Mouse (Mus musculus): ENCODE measurements around the gene Emcn.

Gene Emcn

DNA sequence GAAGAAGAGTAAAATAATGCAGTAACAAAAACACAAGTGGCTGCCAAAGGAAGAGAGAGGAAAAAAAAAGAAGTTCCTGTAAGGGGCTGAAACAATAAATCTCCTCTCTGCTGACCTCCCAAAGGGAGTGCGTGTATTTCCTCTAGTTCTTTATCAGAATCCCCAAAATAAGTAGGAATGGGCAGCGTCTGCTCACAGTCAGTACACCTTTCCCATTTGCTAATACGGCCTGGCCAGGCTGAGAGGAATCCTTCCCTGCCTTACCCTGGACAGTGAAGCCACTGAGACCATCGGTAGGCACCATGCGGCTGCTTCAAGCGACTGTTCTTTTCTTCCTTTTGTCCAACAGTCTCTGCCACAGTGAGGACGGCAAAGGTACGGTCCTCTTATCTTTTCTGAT lies at the start of gene Emcn:
Gene Emcn, plus strand, starts transcription at position 130 of the 400 bp plus-strand sequence.
- DNase-seq (ENCODE audit: extremely low spot score, low spot score): no peak

DNA sequence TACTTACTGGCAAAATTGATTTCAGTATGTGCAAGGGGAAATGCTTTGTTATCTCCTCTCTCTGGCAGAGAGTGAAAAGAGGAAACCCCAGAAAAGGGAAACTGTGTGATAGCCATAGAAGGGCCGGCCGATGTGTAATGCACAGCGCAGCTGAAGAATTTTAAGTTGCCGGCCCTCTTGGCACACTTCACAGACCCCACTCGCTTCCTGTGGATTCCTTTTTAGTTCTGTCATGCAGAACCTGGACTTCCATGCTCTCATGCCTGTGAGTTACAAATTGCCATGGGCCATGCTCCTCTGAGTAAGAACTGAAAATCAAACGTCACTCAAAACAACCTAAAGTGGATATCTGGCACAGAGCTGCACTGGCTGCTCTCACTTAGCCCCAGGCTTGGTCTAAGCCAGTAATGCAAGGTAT lies 47.7 kb upstream of the Emcn start:
- DNase-seq (ENCODE audit: extremely low spot score, low spot score): no peak

DNA sequence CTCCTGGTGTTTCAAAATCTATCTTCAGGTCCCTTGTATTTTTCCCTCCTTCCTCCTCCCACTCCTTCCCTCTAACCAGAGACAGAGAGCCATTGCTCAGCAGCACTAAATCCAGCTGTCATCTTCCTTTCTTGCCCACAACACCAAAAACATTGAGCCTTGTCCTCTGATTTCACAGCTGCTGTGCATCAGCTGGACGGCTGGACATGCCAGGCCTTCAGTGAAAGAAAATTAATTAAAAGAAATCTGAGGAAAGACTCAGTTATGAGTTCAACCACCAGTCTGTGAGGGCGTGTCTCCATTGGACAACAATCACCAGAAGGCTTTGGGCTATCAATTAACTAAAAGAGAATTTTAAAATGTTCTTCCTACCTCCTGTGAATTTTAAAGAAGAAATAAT lies 42.6 kb upstream of the Emcn start:
- DNase-seq (ENCODE audit: extremely low spot score, low spot score): no peak

DNA sequence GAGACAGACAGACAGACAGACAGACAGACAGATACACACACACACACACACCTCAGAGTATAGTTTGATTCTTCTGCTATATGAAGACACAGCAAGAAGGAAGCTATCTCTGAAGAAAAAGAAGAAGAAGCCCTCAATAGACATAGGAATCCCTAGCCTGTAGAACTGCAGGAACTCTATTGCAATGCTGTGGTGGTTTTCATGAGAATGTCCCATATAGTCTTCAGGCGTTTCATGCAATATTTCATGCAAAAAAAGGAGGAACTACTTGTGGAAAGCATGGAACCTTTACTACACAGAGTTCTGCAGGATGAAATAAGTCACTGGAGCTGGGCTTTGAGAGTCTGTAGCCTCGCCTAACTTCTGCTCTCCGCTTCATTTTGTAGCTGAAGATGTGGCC lies 40.7 kb upstream of the Emcn start:
- DNase-seq (ENCODE audit: extremely low spot score, low spot score): no peak

DNA sequence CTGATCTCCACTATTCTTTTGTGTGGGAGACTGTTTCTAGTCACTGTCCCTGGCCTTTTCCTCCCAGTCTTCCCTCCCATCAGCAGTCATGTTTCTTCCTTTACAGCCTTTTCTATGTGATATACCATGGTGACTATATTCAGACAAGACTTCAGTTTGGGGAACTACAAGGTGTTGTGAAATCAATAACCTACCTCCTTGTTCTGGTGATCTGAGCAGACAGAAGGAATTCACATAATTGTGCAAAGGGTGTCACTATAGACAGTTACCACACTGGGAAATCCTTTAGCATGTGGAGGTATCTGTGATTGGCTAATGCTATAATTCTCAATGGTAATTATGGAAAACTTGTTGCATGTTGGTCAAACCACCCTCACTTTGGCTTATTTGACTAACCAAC lies 39.7 kb upstream of the Emcn start:
- DNase-seq (ENCODE audit: extremely low spot score, low spot score): no peak

DNA sequence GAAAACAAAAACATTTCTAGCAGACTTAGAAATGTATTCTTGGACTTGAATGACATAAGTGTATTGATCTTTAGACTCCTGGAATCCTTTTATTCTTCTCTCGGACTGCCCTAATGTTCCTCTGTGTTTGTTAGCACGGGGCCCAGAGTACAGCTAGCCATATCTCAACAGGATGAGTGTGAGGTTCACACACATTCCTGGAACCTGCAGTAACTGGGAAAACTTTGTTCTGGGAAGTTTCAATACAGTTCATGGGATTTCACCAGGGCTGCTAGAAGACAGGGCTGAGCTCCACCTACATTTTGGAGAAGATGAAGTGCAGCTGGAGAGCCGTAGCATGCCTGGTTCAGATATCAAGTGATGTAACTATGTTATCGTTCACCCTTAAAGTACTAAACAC lies 38.1 kb upstream of the Emcn start:
- DNase-seq (ENCODE audit: extremely low spot score, low spot score): no peak

DNA sequence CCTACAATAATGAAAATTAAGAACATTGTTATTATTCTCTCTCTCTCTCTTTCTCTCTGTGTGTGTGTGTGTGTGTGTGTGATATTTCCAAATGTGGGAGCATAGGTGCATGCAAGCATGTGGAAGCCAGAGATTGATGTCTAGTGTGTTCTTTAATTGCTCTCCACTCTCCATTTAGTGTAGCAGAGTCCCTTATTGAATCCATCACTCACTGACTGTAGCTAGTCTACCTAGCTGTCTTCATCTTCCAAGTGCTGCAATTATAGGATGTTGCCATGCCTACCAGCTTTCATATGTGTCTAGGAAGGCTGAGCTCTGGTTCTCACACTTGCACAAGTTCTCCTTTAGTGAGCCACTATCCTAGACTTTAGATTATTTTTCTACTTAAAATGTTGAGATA lies 30.9 kb upstream of the Emcn start:
- DNase-seq (ENCODE audit: extremely low spot score, low spot score): no peak

DNA sequence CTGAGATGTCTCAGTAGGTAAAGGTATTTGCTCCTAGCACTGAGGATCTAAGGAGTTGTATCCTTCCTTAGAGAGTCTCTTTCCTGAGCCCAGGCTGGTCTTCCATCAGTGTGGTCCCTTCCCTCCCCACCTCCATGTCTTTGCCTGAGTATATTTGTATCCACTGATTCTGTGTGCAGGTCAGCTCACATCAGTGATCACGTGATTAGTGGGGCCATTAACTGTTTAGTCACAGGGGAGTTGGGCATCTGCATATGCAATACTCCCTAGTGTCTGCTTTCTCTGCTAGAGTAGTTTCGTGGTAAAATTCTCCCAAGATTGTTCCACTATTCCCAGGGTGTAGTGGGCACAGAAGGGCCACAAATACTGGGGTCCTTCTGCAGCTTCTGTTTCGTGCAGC lies 28.3 kb upstream of the Emcn start:
- DNase-seq (ENCODE audit: extremely low spot score, low spot score): no peak

DNA sequence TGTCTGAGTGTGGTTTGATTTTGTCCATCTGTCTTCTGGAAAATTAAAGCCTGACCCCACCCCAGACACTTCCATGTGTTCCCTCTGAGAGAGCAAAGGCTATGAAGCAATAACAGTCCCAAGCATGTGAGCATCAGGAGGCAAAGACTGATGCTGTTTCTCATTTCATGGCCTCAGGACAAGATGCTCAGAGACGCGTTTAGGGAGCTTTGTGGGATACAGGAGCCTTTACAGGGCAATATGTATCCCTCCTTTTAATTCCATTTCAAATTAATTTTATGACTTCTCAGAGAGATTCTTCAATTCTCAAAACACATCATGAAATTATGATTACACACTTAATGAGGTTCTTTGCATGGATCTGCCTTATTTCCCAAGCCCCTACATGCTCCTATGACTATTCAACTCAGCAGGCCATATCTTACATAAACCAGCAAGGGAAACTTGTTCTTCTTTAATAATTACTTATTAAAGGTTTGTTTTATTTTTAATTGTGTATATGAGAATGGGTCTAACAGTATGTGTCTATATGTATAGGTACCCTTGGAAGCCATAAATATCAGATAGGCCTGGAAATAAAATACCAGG lies 27.0 kb upstream of the Emcn start:
- no peak for DNase-seq (ENCODE audit: extremely low spot score, low spot score)

DNA sequence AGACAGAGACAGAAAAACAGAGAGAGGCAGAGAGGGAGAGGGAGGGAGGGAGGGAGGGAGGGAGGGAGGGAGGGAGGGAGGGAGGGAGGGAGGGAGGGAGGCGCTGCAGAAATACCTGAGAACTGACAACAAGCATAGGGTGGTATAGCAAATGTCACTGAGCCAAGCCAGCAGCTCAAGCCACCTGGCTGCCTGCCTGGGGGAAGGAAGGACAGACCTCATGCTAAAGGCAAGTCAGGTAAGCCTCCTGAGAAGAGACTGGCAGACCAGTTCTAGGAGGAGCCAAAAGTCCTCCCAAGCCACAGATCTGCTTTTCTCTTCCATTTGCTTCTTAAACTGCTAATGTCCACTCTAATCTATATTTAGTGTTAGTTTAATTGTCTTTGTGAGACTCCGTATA lies 22.5 kb upstream of the Emcn start:
- DNase-seq (ENCODE audit: extremely low spot score, low spot score): no peak

DNA sequence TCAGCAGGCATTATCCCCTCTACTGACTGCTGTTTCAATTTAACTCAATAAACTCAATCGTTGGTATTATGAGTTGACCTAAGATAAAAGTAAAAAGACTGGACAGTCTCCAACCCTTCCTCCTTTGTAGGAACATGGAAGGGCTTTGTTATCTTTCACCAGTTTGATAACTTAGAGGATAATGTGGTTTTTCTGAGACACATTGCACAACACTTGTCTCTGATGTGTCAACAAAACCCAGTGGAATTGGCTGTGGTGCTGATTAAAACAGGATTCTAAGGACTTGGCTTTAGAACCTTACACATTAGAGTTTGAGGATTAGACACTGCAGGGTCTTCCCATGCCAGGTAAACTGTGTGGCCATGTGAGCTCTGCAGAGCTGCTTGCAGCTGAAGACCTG lies 20.9 kb upstream of the Emcn start:
- no peak for DNase-seq (ENCODE audit: extremely low spot score, low spot score)

DNA sequence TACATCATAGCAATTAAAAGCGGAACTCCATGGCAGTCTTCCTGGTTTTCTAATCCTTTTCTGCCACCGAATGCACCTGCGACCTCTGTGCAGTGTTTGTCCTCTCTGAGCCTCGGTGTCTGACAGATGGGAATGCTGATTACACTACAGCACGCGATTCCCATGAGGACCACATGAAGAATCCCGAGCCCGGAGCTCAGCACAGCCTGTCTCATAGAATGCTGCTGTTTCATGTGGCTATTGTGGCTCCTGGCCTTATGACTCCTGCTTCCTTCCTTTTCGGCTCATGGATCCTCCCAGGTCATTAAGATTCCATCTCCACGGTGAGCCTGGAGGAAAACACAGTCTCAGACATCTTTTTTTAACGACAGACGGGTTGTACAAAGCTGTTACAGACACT lies 18.6 kb upstream of the Emcn start:
- DNase-seq (ENCODE audit: extremely low spot score, low spot score): no peak

DNA sequence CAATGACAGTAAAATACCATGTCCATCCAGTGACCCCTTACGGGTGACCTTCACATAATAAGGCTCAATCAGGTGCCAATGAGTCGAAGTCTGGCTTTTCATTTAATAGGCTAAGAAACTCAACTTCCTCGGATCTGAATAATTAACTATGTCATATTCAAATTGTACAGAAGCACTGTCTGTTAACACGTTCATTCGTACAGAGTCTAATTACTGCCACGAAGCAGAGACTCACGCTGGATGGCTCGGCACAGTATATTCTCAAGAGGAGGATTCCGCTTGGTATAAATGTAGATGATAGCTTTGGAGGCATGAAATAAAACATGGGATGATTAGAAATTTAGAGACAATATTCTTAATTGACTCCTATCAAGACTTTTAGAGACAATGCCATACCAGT lies 11.0 kb upstream of the Emcn start:
- no peak for DNase-seq (ENCODE audit: extremely low spot score, low spot score)

DNA sequence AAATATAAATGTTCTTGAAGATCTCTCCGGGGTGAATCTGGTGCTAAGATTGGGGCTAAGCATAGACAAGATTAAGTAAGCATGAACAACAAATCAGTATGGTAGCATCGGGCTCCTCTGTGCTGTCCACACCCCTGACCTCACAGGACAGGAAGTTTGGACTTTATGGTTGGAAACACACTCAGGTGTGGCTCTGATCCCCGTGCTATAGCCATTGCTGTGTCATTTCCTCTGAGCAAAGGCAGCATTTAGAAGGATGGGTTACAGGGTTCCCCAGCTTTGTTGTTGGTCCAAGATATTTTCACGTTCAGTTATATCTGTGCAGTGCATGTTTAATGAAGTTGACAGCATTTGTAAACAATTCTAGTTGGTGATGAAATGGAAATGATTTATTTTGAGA lies 9.9 kb upstream of the Emcn start:
- DNase-seq (ENCODE audit: extremely low spot score, low spot score): no peak

DNA sequence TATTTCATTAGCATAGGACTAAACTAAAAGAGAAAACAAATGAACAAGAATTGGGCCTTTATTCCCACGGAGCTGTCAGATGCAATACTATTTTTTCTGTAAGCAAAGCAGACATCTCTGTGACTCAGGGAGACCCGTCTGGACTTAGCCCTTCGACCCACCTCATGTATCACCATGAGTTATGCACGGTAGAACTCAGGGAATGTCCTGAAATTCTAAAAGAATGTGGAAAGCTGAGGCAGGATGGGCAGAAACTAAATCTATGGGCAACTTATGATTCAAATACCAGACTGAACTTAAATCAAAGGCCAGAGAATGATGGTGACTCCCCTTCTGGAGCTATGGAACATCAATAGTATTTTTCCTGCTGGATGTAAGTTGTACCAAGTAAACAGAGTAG lies 8.3 kb upstream of the Emcn start:
- DNase-seq (ENCODE audit: extremely low spot score, low spot score): no peak

DNA sequence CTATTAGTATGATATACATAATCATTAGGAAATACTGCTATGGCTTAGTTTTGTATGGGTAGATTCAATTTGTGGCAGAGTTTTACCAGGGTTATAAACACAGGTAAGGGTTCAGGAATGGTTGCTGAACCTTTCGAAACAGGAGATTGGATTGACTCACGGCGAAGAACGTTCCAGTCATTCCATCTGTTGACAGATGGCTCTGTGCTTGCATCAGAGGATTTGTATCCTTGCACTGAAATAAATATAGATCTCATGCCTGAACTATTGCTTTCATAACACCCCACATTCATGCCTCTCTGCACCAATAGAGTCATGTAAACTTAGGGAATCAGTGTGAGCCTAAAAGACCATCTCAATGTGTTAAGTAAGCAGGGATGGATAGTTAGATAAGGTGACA lies 4.9 kb upstream of the Emcn start:
- no peak for DNase-seq (ENCODE audit: extremely low spot score, low spot score)

DNA sequence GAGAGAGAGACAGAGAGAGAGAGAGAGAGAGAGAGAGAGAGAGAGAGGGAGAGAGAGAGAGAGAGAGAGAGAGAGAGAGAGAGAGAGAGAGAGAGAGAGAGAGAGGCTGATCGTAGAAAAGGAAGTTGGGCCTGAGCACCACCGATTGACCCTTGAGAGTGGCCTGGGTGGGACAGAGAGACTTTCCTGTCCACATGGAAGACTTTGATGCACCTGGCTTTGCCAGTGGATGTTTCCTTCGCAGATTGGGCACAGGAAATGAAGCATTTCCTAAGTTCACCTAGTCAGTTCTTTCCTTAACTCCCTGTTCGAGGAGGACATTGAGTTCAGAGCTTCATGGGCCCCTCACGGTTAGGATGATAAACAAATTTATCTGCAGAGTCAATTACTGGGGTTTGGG lies 2.6 kb downstream of the Emcn start:
- DNase-seq (ENCODE audit: extremely low spot score, low spot score): no peak

DNA sequence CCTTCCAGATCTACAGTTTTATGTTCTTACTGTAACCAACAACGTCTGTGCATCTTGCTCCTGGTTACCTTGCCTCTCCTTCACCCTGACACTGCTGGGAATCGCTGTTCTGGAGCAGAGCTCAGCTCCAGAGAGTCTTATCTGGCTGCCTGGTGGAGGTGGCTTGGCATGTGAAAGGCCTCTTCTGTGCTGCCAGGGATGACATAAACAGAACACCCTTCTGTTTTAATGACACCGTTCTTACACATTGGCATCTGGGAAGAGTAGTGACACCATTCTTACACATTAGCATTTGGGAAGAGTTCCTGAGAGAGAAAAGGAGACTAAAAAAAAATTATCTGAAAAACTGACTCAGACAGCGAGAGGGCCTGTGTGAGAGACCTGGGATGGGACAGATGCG lies 11.0 kb downstream of the Emcn start:
- no peak for DNase-seq (ENCODE audit: extremely low spot score, low spot score)

DNA sequence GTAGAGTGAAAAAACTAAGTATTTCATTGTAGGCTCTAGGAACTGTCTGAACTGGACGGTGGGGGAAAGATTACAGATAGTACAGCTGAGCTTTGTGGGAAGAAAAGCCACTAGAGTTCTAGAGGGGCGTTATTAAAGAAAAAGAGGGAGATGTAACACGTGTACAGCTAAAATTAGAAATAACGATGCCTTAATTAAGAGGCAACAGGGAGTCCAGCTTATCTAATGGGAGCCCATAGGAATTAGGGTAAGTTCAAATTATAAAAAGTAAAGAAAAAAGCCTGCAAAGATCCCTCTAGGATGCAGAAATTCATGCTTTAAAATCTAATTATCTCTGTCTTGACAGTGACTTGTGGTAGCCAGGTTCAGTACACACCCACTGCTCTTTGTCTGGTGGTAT lies 15.8 kb downstream of the Emcn start:
- no peak for DNase-seq (ENCODE audit: extremely low spot score, low spot score)

DNA sequence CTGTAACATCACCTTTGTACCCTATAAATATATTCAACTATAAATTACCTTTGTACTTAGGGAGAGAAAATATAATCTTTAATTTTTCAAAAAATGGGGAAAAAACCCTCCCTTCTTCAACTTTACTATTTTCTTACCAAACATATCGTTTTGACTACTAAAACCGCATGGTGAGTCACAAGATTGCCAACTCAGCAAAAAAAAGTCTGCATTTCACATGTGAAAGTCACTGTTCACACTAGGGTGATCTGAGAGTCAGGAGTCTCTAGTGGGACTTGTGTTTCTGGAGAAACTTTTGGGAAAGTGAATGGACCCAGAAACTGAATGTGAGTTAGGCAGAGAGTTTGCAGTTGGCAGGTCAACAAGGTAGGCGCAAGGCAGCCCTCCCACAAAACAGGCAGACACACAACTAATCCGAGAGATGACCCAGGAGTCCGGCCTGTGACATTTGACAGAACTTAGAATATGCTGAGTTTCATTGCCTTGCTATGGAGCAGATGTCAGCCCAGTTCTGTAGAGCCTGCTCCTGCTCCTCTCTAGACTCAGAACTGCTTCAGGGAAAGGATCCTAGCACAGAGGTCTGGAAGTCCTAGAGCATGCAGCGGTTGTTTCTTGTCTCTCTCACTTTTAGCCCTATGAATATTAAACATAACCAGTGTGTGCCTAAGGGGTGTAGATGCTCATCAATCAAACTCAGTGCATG lies 26.4 kb downstream of the Emcn start:
- DNase-seq (ENCODE audit: extremely low spot score, low spot score): no peak

DNA sequence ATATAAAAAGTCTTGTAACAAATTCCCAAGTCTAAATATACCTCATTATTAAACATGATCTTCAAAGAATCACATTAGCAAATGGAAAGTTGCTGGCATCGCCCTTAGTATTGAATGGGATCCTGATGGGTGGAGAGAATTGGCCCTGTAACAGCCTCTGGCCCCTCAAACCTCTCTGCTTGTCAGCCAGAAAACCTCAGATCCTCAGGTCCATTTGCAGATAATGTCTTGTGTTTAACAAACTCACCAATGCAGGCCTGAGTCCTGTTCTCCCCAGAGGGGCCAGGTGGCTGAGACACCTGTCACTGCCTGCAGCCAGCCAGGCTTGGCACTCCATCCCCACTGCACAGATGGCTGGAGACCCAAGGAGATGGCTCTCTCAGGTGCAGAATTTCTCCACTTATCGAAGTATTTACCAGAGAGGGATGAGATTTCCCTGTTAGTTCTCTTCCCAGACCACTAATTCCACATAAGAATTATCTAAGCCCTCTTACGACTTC lies 27.0 kb downstream of the Emcn start:
- DNase-seq (ENCODE audit: extremely low spot score, low spot score): no peak

DNA sequence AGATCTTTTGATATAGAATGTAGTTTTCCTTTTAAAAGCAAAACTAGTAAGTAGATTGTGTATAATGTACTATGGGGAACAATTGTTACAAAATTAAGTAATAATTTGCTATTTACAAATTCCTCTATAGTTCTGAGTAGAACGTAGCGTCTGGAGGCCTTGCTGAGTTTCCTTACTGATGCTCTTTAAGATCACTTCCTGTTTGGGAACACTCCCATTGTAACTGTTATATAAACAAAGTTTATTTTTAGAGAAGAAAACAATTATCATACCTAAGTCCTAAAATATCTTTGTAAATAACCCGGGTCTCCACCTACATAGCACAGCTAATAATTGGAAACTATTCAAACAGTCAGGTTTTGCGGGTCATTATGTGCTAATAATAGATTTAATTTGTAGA lies 32.0 kb downstream of the Emcn start:
- no peak for DNase-seq (ENCODE audit: extremely low spot score, low spot score)

DNA sequence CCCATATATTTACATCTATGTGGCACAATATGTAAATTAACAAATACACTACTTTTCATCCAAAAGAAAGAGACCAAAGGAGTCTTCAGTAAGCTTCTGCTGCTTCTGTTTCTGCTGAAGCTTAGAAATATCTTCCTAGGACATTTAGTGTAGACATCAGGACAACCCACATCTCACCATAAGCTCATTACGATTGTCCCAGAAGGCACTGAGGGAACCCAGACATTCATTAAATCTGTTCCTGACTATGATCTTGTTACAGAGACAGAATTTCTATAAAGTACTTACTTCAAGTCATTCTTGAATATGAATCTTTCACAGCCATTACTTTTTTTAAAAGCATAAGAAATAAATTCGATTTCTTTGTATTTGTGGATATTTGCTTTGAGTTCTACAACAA lies 41.4 kb downstream of the Emcn start:
- no peak for DNase-seq (ENCODE audit: extremely low spot score, low spot score)
